Mouse (Mus musculus) lung, postnatal 4 days (tissue): Measurements from ENCODE around the gene C3ar1.

Experiments used
- DNase-seq, 2 experiments: peaks; one replicate each; pipeline ENCODE4 v3.0.0; 2021

Gene C3ar1

GRCm38 (mm10) chr6:122855955-122856354 lies at the start of gene C3ar1:
C3ar1 (minus strand) TSS chr6:122856161.
- DNase-seq: no peak

GRCm38 (mm10) chr6:122892442-122893049 lies 36.6 kb upstream of the C3ar1 start:
- peak; percentile 23 to 72 for DNase-seq

GRCm38 (mm10) chr6:122889599-122889998 lies 33.6 kb upstream of the C3ar1 start:
- no peak for DNase-seq

GRCm38 (mm10) chr6:122883603-122884002 lies 27.6 kb upstream of the C3ar1 start:
- no peak for DNase-seq

GRCm38 (mm10) chr6:122881287-122881686 lies 25.3 kb upstream of the C3ar1 start:
- DNase-seq: no peak

GRCm38 (mm10) chr6:122879781-122880505 lies 24.0 kb upstream of the C3ar1 start:
- no peak for DNase-seq

GRCm38 (mm10) chr6:122879141-122879735 lies 23.3 kb upstream of the C3ar1 start:
- DNase-seq: no peak

- DNase-seq: no peak
Observed at GRCm38 (mm10) chr6:122874720-122875389, 18.9 kb upstream of the C3ar1 start.

GRCm38 (mm10) chr6:122873871-122874719 lies 18.1 kb upstream of the C3ar1 start, which contains the start of gene Necap1:
Necap1 (plus strand) TSS chr6:122874474.
- peak; percentile 96 to 98 for DNase-seq

GRCm38 (mm10) chr6:122872800-122873199 lies 16.8 kb upstream of the C3ar1 start:
- peak in 1 of 2 experiments; percentile 17 for DNase-seq

- DNase-seq: no peak
Observed at GRCm38 (mm10) chr6:122869846-122870245, 13.9 kb upstream of the C3ar1 start.

- DNase-seq: peak in 1 of 2 experiments; percentile 15
Observed at GRCm38 (mm10) chr6:122867914-122868313, 12.0 kb upstream of the C3ar1 start.

- DNase-seq: no peak
Observed at GRCm38 (mm10) chr6:122862871-122863270, 6.9 kb upstream of the C3ar1 start.

- DNase-seq: no peak
Observed at GRCm38 (mm10) chr6:122862434-122862833, 6.5 kb upstream of the C3ar1 start.

- DNase-seq: no peak
Observed at GRCm38 (mm10) chr6:122854552-122854951, 1.4 kb downstream of the C3ar1 start.

GRCm38 (mm10) chr6:122852696-122853095 lies 3.3 kb downstream of the C3ar1 start:
- peak in 1 of 2 experiments; percentile 21 for DNase-seq

GRCm38 (mm10) chr6:122843759-122844158 lies 12.2 kb downstream of the C3ar1 start:
- no peak for DNase-seq

GRCm38 (mm10) chr6:122837539-122837938 lies 18.4 kb downstream of the C3ar1 start:
- no peak for DNase-seq

- DNase-seq: no peak
Observed at GRCm38 (mm10) chr6:122836974-122837373, 19.0 kb downstream of the C3ar1 start.

- DNase-seq: peak in 1 of 2 experiments; percentile 59
Observed at GRCm38 (mm10) chr6:122834365-122834764, 21.6 kb downstream of the C3ar1 start.

GRCm38 (mm10) chr6:122832880-122833279 lies 23.1 kb downstream of the C3ar1 start:
- no peak for DNase-seq

GRCm38 (mm10) chr6:122828086-122828485 lies 27.9 kb downstream of the C3ar1 start:
- DNase-seq: peak; percentile 40 to 45
